Mouse (Mus musculus): ENCODE results near the gene Atg3. TPM values are rescaled to one million over a fixed set of nuclear protein-coding genes. Genes with fewer than 3 reads are reported as not detected.

The Atg3 gene
- total and polyA plus RNA-seq, 2 experiments from 2014 or later = 11.7 to 53.0 TPM

GRCm38 (mm10) chr16:45201395-45201794, 42.8 kb downstream of the Atg3 start:
- DNase-seq (ENCODE audit: low spot score) (no peak), ATAC-seq (no peak)
- Histone ChIP-seq H3K36me3 (ENCODE audit: insufficient read depth, low read length) (no peaks in the 10 kb centered on the region), H3K27ac (no peak overlapping the region), H3K4me2 (ENCODE audit: low read depth, low read length) (no peak overlapping the region), H3K4me3 (ENCODE audit: low read length) (no peak overlapping the region), H3K9ac (replicated peaks; ENCODE audit: low read length) (no peak overlapping the region), H3K9me3 (ENCODE audit: low read length) (no peaks in the 10 kb centered on the region), H3K4me1 (ENCODE audit: insufficient read depth, low read length) (no peaks in the 10 kb centered on the region), H3K27me3 (ENCODE audit: insufficient read depth, low read length) (no peaks in the 10 kb centered on the region)
- TF ChIP-seq CTCF (IDR thresholded peaks at IDR 0.05; ENCODE audit: low read depth) = no peak
- 79% methylated on average over 2 of the region's 2 CpGs for WGBS

DNA sequence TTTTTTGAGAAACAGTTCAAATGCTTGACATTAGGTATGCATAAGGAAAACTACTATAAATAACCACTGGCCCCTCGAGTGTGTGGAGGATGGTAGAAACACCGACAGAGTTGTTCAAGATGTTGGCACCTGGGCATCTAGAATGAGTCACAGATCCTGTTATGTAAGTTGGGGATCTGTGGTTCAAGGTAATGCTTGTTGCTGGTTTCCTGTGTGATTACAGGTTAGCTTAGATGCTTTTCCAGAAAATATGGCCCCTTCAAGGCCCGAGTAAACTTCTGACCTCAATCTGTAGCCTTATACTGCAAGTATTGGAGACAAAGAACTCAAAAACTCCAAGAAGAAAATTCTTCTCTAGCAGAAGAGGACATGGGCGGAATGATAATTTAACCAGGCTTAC, 45.9 kb downstream of the Atg3 start:
- Histone ChIP-seq H3K36me3 (ENCODE audit: insufficient read depth, low read length) (no peaks in the 10 kb centered on the region), H3K27ac (no peak overlapping the region), H3K9ac (replicated peaks; ENCODE audit: low read length) (no peak overlapping the region), H3K9me3 (ENCODE audit: low read length) (no peaks in the 10 kb centered on the region), H3K4me1 (ENCODE audit: insufficient read depth, low read length) (no peaks in the 10 kb centered on the region), H3K4me3 (ENCODE audit: low read length) (no peak overlapping the region), H3K4me2 (ENCODE audit: low read depth, low read length) (no peak overlapping the region), H3K27me3 (ENCODE audit: insufficient read depth, low read length) (no peaks in the 10 kb centered on the region)
- no peak for DNase-seq (ENCODE audit: low spot score)
- ATAC-seq = no peak
- 87% methylated on average over 4 of the region's 4 CpGs for WGBS
- no peak for TF ChIP-seq CTCF (IDR thresholded peaks at IDR 0.05; ENCODE audit: low read depth)

DNA sequence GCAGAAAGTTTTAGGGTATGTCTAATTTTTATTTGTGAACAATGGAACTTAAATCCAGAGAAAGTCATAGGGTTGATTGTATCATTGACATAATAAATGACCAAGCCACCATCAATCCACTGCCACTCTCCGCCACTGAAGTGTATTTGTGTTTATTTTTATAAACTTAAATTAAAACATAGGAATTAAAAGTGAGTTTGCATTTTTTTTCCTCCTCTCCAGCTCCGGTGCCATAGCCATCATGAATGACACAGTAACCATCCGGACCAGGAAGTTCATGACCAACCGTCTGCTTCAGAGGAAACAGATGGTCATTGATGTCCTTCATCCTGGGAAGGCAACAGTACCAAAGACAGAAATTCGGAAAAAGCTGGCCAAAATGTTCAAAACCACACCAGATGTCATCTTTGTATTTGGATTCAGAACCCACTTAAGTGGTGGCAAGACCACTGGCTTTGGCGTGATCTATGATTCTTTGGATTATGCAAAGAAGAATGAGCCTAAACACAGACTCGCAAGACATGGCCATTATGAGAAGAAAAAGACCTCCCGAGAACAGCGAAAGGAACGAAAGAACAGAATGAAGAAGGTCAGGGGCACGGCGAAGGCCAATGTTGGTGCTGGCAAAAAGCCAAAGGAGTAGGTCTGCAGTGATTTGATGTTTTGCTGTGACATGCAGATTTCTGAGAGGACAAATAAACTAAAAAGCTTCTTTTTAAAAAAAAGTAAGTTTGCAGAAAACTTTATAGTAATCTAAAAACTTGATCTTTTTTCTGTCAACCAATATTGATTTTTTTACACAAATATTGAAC, 46.5 kb downstream of the Atg3 start:
- H3K9me3 ChIP-seq (ENCODE audit: low read length) = no peaks in the 10 kb centered on the region
- H3K4me3 ChIP-seq (ENCODE audit: low read length) = no peak overlapping the region
- no peaks in the 10 kb centered on the region for H3K4me1 ChIP-seq (ENCODE audit: insufficient read depth, low read length)
- 53% methylated on average over 12 of the region's 12 CpGs for WGBS
- ATAC-seq = no peak
- no peaks in the 10 kb centered on the region for H3K27me3 ChIP-seq (ENCODE audit: insufficient read depth, low read length)
- H3K4me2 ChIP-seq (ENCODE audit: low read depth, low read length) = no peak overlapping the region
- no peak overlapping the region for H3K27ac ChIP-seq
- DNase-seq (ENCODE audit: low spot score) = no peak
- TF ChIP-seq CTCF (IDR thresholded peaks at IDR 0.05; ENCODE audit: low read depth) = no peak
- no peaks in the 10 kb centered on the region for H3K36me3 ChIP-seq (ENCODE audit: insufficient read depth, low read length)
- H3K9ac ChIP-seq (replicated peaks; ENCODE audit: low read length) = no peak overlapping the region

- Histone ChIP-seq H3K9me3 (ENCODE audit: low read length) (no peaks in the 10 kb centered on the region), H3K36me3 (ENCODE audit: insufficient read depth, low read length) (no peaks in the 10 kb centered on the region), H3K27me3 (ENCODE audit: insufficient read depth, low read length) (no peaks in the 10 kb centered on the region), H3K4me2 (ENCODE audit: low read depth, low read length) (no peak overlapping the region), H3K27ac (no peak overlapping the region), H3K4me1 (ENCODE audit: insufficient read depth, low read length) (no peaks in the 10 kb centered on the region), H3K4me3 (ENCODE audit: low read length) (no peak overlapping the region), H3K9ac (replicated peaks; ENCODE audit: low read length) (no peak overlapping the region)
- DNase-seq (ENCODE audit: low spot score) (no peak), ATAC-seq (no peak)
- TF ChIP-seq CTCF (IDR thresholded peaks at IDR 0.05; ENCODE audit: low read depth) = no peak
- 53% methylated on average over 2 of the region's 2 CpGs for WGBS
Observed at GRCm38 (mm10) chr16:45222016-45222415, 63.4 kb downstream of the Atg3 start.

DNA sequence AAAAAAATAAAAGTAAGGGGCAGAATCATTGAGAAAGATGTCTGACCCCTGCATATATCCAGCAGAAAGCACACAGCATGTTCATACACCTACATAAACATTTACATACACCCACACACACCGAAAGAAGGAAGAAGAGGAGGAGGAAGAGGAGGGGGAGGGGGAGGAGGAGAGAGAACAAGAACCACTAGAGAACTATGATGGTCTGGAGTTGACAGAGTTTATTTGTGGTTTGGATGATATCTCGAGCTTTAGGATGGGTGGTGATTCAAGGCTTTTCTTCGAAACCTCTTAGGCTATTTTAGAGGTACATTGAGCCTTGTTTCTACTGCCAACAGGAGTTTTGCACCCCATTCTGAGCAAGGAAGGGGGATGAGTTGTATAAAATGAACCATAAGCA, 64.2 kb downstream of the Atg3 start:
- WGBS = 85% methylated on average over 3 of the region's 3 CpGs
- no peak overlapping the region for H3K27ac ChIP-seq
- H3K36me3 ChIP-seq (ENCODE audit: insufficient read depth, low read length) = no peaks in the 10 kb centered on the region
- no peaks in the 10 kb centered on the region for H3K4me1 ChIP-seq (ENCODE audit: insufficient read depth, low read length)
- DNase-seq (ENCODE audit: low spot score) = no peak
- no peak for ATAC-seq
- H3K4me3 ChIP-seq (ENCODE audit: low read length) = no peak overlapping the region
- H3K9me3 ChIP-seq (ENCODE audit: low read length) = no peaks in the 10 kb centered on the region
- H3K4me2 ChIP-seq (ENCODE audit: low read depth, low read length) = no peak overlapping the region
- no peak for TF ChIP-seq CTCF (IDR thresholded peaks at IDR 0.05; ENCODE audit: low read depth)
- no peaks in the 10 kb centered on the region for H3K27me3 ChIP-seq (ENCODE audit: insufficient read depth, low read length)
- H3K9ac ChIP-seq (replicated peaks; ENCODE audit: low read length) = no peak overlapping the region

DNA sequence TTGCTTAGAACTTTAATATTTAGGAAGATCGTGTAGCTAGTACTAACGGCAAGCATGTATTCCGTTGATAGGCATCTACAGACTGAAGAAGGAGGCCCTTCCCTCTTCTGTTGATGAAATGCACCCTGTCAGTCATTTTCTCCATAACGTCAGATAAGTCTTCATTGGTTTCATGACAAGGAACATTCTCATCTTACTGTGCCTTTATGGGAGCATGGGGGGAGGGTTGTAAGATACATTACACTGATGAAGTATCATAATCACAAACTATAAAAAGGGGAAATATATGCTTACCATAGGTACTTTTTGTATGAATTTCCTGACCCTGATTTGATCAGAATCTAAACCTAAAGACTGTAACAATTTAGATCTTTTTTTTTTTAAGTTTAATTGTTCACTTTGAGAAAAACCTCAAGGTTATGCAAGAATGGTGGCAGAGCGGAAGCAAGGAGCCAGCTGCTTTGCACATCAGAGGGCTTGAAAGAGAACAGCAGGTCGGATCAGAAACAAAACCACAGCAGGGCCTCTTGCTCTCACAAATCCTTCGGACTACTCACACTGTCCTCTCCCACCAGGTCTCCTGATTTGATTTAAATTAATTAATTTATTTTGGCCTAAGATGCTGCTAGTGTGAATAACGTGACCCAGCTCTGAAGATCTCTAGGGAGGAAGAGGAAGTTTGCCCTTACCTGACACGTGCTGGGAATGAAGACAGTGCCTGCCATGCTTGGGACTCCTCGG, 65.2 kb downstream of the Atg3 start, which contains the start of gene Btla:
Gene Btla, plus strand, starts transcription at position 668 of the 741 bp plus-strand sequence.
- WGBS = 36% methylated on average over 10 of the region's 10 CpGs
- Histone ChIP-seq H3K36me3 (ENCODE audit: insufficient read depth, low read length) (no peaks in the 10 kb centered on the region), H3K9ac (replicated peaks; ENCODE audit: low read length) (no peak within 1 kb of the TSS), H3K9me3 (ENCODE audit: low read length) (no peaks in the 10 kb centered on the region), H3K4me1 (ENCODE audit: insufficient read depth, low read length) (no peaks in the 10 kb centered on the region), H3K27me3 (ENCODE audit: insufficient read depth, low read length) (no peaks in the 10 kb centered on the region), H3K4me3 (ENCODE audit: low read length) (no peak within 1 kb of the TSS), H3K4me2 (ENCODE audit: low read depth, low read length) (no peak within 1 kb of the TSS), H3K27ac (no peak within 1 kb of the TSS)
- DNase-seq (ENCODE audit: low spot score) (no peak), ATAC-seq (no peak)
- TF ChIP-seq CTCF (IDR thresholded peaks at IDR 0.05; ENCODE audit: low read depth) = no peak
